Mouse (Mus musculus) MEL (cell line): ENCODE results near the gene Gm20388. TPM values are rescaled to one million over a fixed set of nuclear protein-coding genes. Genes with fewer than 3 reads are reported as not detected.

Source experiments
- DNase-seq: peaks from one replicate; pipeline ENCODE4 v3.0.0; 2011; ENCODE audit warnings: low read depth, low spot score
- H3K27ac ChIP-seq: 2 replicates; pipeline ENCODE4 v1.5.1; 2012; ENCODE audit warnings: low read depth, mild to moderate bottlenecking, control low read depth, low read length, moderate library complexity; ENCODE audit not compliant: control insufficient read depth
- H3K27me3 ChIP-seq, 2 experiments: fragments of 150-350 bp in 1 of 2; sonication (generic) in 1 of 2; 2 replicates each; pipeline ENCODE4 v1.6.1; 2012; ENCODE audit warnings: low read length in 2 of 2, mild to moderate bottlenecking in 2 of 2, improper control_type of control experiment in 1 of 2, moderate library complexity in 1 of 2; ENCODE audit not compliant: insufficient read depth in 2 of 2, control insufficient read depth in 1 of 2
- H3K36me3 ChIP-seq, 2 experiments: 2 replicates each; pipeline ENCODE4 v1.6.1; 2012 to 2014; ENCODE audit warnings: low read length in 2 of 2, improper control_type of control experiment in 1 of 2, inconsistent platforms in 1 of 2, mild to moderate bottlenecking in 1 of 2; ENCODE audit not compliant: insufficient read depth in 2 of 2, control insufficient read depth in 1 of 2
- H3K4me1 ChIP-seq, 2 experiments: fragments of 150-350 bp in 1 of 2; sonication (generic) in 1 of 2; 2 replicates each; pipeline ENCODE4 v1.6.1; 2012; ENCODE audit warnings: low read length in 2 of 2, improper control_type of control experiment in 1 of 2, mild to moderate bottlenecking in 1 of 2; ENCODE audit not compliant: insufficient read depth in 2 of 2, control insufficient read depth in 1 of 2
- H3K4me3 ChIP-seq, 2 experiments: fragments of 150-350 bp in 1 of 2; sonication (generic) in 1 of 2; 2 replicates each; pipeline ENCODE4 v1.5.1; 2012; ENCODE audit warnings: low read depth in 2 of 2, low read length in 2 of 2, mild to moderate bottlenecking in 2 of 2, moderate library complexity in 2 of 2, control low read depth in 1 of 2, improper control_type of control experiment in 1 of 2; ENCODE audit not compliant: control insufficient read depth in 1 of 2, insufficient read depth in 1 of 2
- H3K79me2 ChIP-seq: 2 replicates; pipeline ENCODE4 v1.6.1; 2012; ENCODE audit warnings: mild to moderate bottlenecking, low read length, moderate library complexity; ENCODE audit not compliant: control insufficient read depth, poor library complexity, insufficient read depth
- H3K9ac ChIP-seq: 2 replicates; pipeline ENCODE4 v1.6.1; 2012; ENCODE audit warnings: low read depth, mild to moderate bottlenecking, control low read depth, low read length, moderate library complexity; ENCODE audit not compliant: control insufficient read depth, poor library complexity, severe bottlenecking
- H3K9me3 ChIP-seq: fragments of 150-350 bp; sonication (generic); replicated peaks from 2 replicates; pipeline ENCODE4 v1.6.1; 2012; ENCODE audit warnings: mild to moderate bottlenecking, low read length, improper control_type of control experiment, moderate library complexity; ENCODE audit not compliant: insufficient read depth
- CHD2 ChIP-seq: IDR thresholded peaks from 2 replicates; pipeline ENCODE4 v1.6.1; 2011; ENCODE audit warnings: low read length, improper control_type of control experiment
- CTCF ChIP-seq, 3 experiments: IDR thresholded peaks in 2 of 3; conservative IDR thresholded peaks in 1 of 3; 2 replicates each; pipeline ENCODE4 v1.5.1; 2011 to 2012; ENCODE audit warnings: low read length in 3 of 3, low read depth in 2 of 3, mild to moderate bottlenecking in 2 of 3, improper control_type of control experiment in 1 of 3, inconsistent platforms in 1 of 3, mixed read lengths in 1 of 3, moderate library complexity in 1 of 3; ENCODE audit not compliant: control insufficient read depth in 1 of 3, insufficient read depth in 1 of 3, poor library complexity in 1 of 3, severe bottlenecking in 1 of 3
- E2F4 ChIP-seq: IDR thresholded peaks from 2 replicates; pipeline ENCODE4 v1.6.1; 2011; ENCODE audit warnings: low read depth, low read length, improper control_type of control experiment, borderline replicate concordance
- ELF1 ChIP-seq: IDR thresholded peaks from 2 replicates; pipeline ENCODE4 v1.6.1; 2014; ENCODE audit warnings: low read depth, mild to moderate bottlenecking, inconsistent platforms, low read length, improper control_type of control experiment, moderate library complexity
- KAT2A ChIP-seq: conservative IDR thresholded peaks from 2 replicates; pipeline ENCODE4 v1.6.1; 2012; ENCODE audit warnings: low read depth, low read length, improper control_type of control experiment, inconsistent platforms
- MAFK ChIP-seq: IDR thresholded peaks from 2 replicates; pipeline ENCODE4 v1.6.1; 2011; ENCODE audit warnings: low read depth, mild to moderate bottlenecking, low read length, improper control_type of control experiment, borderline replicate concordance
- MAZ ChIP-seq: IDR thresholded peaks from 2 replicates; pipeline ENCODE4 v1.6.1; 2012; ENCODE audit warnings: low read depth, mild to moderate bottlenecking, inconsistent platforms, low read length, improper control_type of control experiment
- MYB ChIP-seq: IDR thresholded peaks from 2 replicates; pipeline ENCODE4 v1.6.1; 2011; ENCODE audit warnings: mild to moderate bottlenecking, low read depth, low read length, improper control_type of control experiment
- MYC ChIP-seq: IDR thresholded peaks from 2 replicates; pipeline ENCODE4 v1.6.1; 2011; ENCODE audit warnings: low read depth, mild to moderate bottlenecking, low read length, improper control_type of control experiment, moderate library complexity
- NELFE ChIP-seq: IDR thresholded peaks from 2 replicates; pipeline ENCODE4 v1.6.1; 2011; ENCODE audit warnings: low read depth, low read length, improper control_type of control experiment
- NRF1 ChIP-seq: IDR thresholded peaks from 2 replicates; pipeline ENCODE4 v1.6.1; 2014; ENCODE audit warnings: low read depth, mild to moderate bottlenecking, inconsistent platforms, low read length, improper control_type of control experiment, moderate library complexity; ENCODE audit not compliant: poor library complexity, insufficient read depth, severe bottlenecking
- POLR2AphosphoS2 ChIP-seq: IDR thresholded peaks from 2 replicates; pipeline ENCODE4 v1.6.1; 2011; ENCODE audit warnings: low read length, improper control_type of control experiment
- POLR2AphosphoS5 ChIP-seq: IDR thresholded peaks from 2 replicates; pipeline ENCODE4 v1.6.1; 2012; ENCODE audit warnings: low read depth, borderline replicate concordance, mild to moderate bottlenecking, inconsistent platforms, low read length, moderate library complexity, mixed read lengths
- RCOR1 ChIP-seq: IDR thresholded peaks from 2 replicates; pipeline ENCODE4 v1.6.1; 2012; ENCODE audit warnings: low read depth, mild to moderate bottlenecking, inconsistent platforms, low read length, improper control_type of control experiment
- SIN3A ChIP-seq: IDR thresholded peaks from 2 replicates; pipeline ENCODE4 v1.6.1; 2012; ENCODE audit warnings: low read length, improper control_type of control experiment, inconsistent platforms
- SMC3 ChIP-seq: IDR thresholded peaks from 2 replicates; pipeline ENCODE4 v1.6.1; 2011; ENCODE audit warnings: low read depth, low read length, improper control_type of control experiment
- TAL1 ChIP-seq: IDR thresholded peaks from 2 replicates; pipeline ENCODE4 v1.6.1; 2012; ENCODE audit warnings: mild to moderate bottlenecking, inconsistent platforms, low read length, moderate library complexity, mixed read lengths
- TCF12 ChIP-seq: IDR thresholded peaks from 2 replicates; pipeline ENCODE4 v1.6.1; 2014; ENCODE audit warnings: low read depth, mild to moderate bottlenecking, inconsistent platforms, low read length, improper control_type of control experiment, moderate library complexity
- USF1 ChIP-seq: IDR thresholded peaks from 2 replicates; pipeline ENCODE4 v1.6.1; 2014; ENCODE audit warnings: low read depth, mild to moderate bottlenecking, inconsistent platforms, low read length, improper control_type of control experiment, moderate library complexity
- ZC3H11A ChIP-seq: IDR thresholded peaks from 2 replicates; pipeline ENCODE4 v1.6.1; 2012; ENCODE audit warnings: low read depth, mild to moderate bottlenecking, inconsistent platforms, low read length, improper control_type of control experiment
- ZMIZ1 ChIP-seq: IDR thresholded peaks from 2 replicates; pipeline ENCODE4 v1.6.1; 2012; ENCODE audit warnings: low read depth, mild to moderate bottlenecking, inconsistent platforms, low read length, improper control_type of control experiment, moderate library complexity
- polyA plus RNA-seq, 2 experiments: library from polyadenylated mRNA; stranded (reverse) in 1 of 2; unstranded in 1 of 2; fragments of >175 nt in 1 of 2; fragments of >200 nt in 1 of 2; gene quantifications; 2 replicates each; pipeline versions ENCODE4 v1.2.1 to v1.2.4; 2012; ENCODE audit warnings: low replicate concordance in 2 of 2, low read depth in 1 of 2; ENCODE audit not compliant: insufficient read length in 2 of 2, insufficient read depth in 1 of 2, missing spikeins in 1 of 2
- total RNA-seq: library from RNA; depleted of rRNA; stranded (reverse); fragments of 300-350 nt; gene quantifications from 2 replicates; pipeline ENCODE4 v1.2.3, GENCODE M21; 2012

Gene Gm20388
- total and polyA plus RNA-seq, 3 experiments = 11.1 to 17.8 TPM; not detected in 1

DNA sequence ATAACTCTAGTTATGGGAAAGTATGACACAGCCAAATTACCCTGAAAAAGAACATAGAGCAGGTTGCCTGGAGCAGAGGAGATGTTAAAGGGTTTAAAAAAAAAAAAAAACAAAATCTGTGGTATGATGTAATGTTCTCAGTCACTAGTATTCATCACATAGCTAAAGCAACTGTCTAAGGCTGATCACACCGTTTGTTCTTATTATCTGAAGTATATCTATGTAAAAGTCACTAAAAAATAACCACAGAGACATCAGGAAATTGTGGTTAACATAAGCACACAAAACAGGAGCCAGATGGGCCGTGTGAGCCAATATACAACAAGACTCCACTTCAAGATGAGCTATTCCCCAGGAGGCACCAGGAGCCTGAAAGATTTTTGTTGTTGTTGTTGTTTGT lies 3089.7 kb downstream of the Gm20388 start (continued):
- peak; percentile 72 for TF ChIP-seq TCF12

DNA sequence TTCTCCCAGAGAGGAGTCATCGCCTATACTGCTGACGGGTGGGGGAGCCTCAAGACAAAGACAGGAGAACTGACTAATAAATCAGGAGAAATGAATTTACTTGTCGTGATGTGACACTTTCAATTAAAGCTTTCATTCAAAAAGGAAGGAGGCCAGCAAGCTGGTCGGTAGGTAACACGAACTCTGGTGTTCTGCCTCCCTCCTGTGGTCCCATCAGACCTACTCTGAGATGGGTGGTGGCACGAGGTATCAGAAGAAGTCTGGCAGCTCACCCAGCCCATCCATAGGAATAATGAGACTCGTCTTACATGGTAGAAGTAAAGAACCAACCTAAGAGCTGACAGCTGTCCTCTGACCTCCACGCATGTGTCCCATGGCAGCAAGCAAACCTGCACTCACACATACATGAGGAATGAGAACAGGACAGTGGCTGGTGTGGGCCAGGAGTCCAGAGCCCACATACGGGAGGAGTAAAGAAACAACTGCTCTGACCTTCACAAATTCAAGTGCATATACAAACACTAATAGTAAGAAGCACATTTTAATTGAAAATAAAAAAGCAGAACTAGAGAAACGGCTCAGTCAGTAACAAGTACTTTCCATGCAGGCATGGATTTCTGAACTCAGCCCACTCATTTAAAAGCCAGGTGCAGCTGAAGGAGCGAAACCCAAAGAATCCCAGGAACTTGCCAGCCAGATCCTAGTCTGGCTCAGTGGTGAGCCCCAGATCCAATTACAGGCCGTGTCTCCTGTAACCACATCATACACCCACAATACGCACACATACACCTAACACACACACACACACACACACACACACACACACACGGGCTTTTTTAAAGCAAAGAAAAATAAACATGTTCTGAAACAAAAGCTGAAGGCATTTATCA lies 3093.6 kb downstream of the Gm20388 start:
- Histone ChIP-seq H3K79me2 (peaks cover 84% of the 10 kb centered on the region), H3K27me3 (no peaks in the 10 kb centered on the region), H3K27ac (no peak overlapping the region), H3K4me3 (no peak overlapping the region), H3K9ac (no peak overlapping the region), H3K36me3 (peaks cover 0 to 60% of the 10 kb centered on the region in 2 experiments; a peak in 2 of 4 replicates), H3K9me3 (no peaks in the 10 kb centered on the region), H3K4me1 (peaks cover 29 to 32% of the 10 kb centered on the region in 2 experiments)
- TF ChIP-seq POLR2AphosphoS2 (no peak), MAFK (no peak), KAT2A (no peak), MYC (no peak), MYB (no peak), POLR2AphosphoS5 (no peak), MAZ (no peak), ZC3H11A (no peak), SIN3A (no peak), ELF1 (no peak), SMC3 (no peak), CHD2 (no peak), NRF1 (no peak), TAL1 (no peak), RCOR1 (no peak), NELFE (no peak), ZMIZ1 (no peak), E2F4 (no peak), CTCF (IDR thresholded peaks at IDR 0.05 in 2 of 3, conservative IDR thresholded peaks at IDR 0.05 in 1 of 3; ENCODE audit: control insufficient read depth in 1 of 3, insufficient read depth in 1 of 3, low read depth in 2 of 3, low read length in 3 of 3, poor library complexity in 1 of 3, severe bottlenecking in 1 of 3) (no peak), USF1 (no peak)
- DNase-seq = no peak
